In the genomic region with DNA sequence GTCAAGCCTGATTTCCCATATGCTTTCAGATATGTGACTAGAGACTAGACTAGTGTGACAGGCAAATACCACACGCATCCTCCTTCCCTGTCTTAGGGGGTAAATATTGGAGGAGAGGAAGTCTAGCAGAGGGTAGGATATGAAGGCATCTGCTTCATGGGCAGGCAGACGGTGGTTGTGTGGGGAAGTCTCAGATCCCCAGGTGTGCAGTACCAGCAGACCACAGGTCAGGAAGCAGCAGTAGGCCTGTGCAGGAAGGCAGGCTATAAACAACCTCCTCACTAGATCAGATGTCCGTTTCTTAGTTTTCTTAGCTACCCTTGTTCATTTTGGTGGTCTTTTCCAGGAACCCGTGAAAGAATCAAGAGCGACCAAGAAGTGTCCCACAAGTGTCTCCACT, we compare ENCODE assay signal across 33 mouse cellular contexts. TPM values are rescaled to one million over a fixed set of nuclear protein-coding genes. Genes with fewer than 3 reads are reported as not detected.
DNase-seq lines count a peak whose midpoint lies in the region; ATAC-seq and TF ChIP-seq lines count a peak whose summit lies in the region.
"Had no signal": no experiment of that assay in that cellular context is flagged by ENCODE, and none has a peak within 500 bp of the region (broad histone marks: within the 10 kb centered on the region; RNA-seq: fewer than 3 reads in every experiment).

No protein-coding gene starts in this region.

- no peak overlapping the region for H3K4me2 ChIP-seq in stomach, postnatal 0 days (replicated peaks; ENCODE audit: low read depth)
- H3K4me2 ChIP-seq: forebrain, embryonic 13.5 days; heart, embryonic 12.5 days; heart, embryonic 15.5 days; hindbrain, embryonic 12.5 days; hindbrain, embryonic 15.5 days had no signal

- H3K9ac ChIP-seq in stomach, postnatal 0 days (ENCODE audit: low read length), result no peak overlapping the region
- H3K9ac ChIP-seq: forebrain, embryonic 13.5 days; heart, embryonic 12.5 days; heart, embryonic 15.5 days; hindbrain, embryonic 12.5 days; hindbrain, embryonic 15.5 days had no signal

- ATAC-seq in common myeloid progenitor, adult 5-6 weeks (replicated peaks; ENCODE audit: low read depth, poor library complexity, severe bottlenecking), result peak; percentile 58; the same call in 1 of the 2 replicates
- ATAC-seq in stomach, postnatal 0 days (ENCODE audit: low FRiP score, low TSS enrichment), result no peak
- ATAC-seq: forebrain, embryonic 13.5 days; forebrain, embryonic 16.5 days; Patski had no signal

- no peaks in the 10 kb centered on the region for H3K27me3 ChIP-seq in thymus, adult 2 months (ENCODE audit: control insufficient read depth, insufficient read depth, low read length)
- no peaks in the 10 kb centered on the region for H3K27me3 ChIP-seq in splenic B cell, adult 2 months (ENCODE audit: control insufficient read depth, insufficient read depth, low read length, poor library complexity, severe bottlenecking)
- no peaks in the 10 kb centered on the region for H3K27me3 ChIP-seq in stomach, postnatal 0 days (ENCODE audit: control insufficient read depth, insufficient read depth, low read length)
- H3K27me3 ChIP-seq: forebrain, embryonic 13.5 days; heart, embryonic 12.5 days; heart, embryonic 15.5 days; hindbrain, embryonic 12.5 days; hindbrain, embryonic 15.5 days had no signal

- H3K9me3 ChIP-seq in stomach, postnatal 0 days (ENCODE audit: control insufficient read depth, low read length), result no peaks in the 10 kb centered on the region
- H3K9me3 ChIP-seq: forebrain, embryonic 10.5 days; forebrain, embryonic 13.5 days; G1E; heart, embryonic 12.5 days; heart, embryonic 15.5 days; hindbrain, embryonic 12.5 days; hindbrain, embryonic 15.5 days had no signal

- no peak for TF ChIP-seq EP300 in stomach, postnatal 0 days (optimal IDR thresholded peaks at IDR 0.05)

- WGBS in thymus, adult 2 months, result 6% methylated on average over 5 of the region's 5 CpGs
- 78% methylated on average over 5 of the region's 5 CpGs for WGBS in stomach, postnatal 0 days

- H3K27ac ChIP-seq in thymus, adult 2 months (ENCODE audit: control insufficient read depth, insufficient read depth, low read length), result no peak overlapping the region
- H3K27ac ChIP-seq in stomach, postnatal 0 days (replicated peaks), result no peak overlapping the region
- H3K27ac ChIP-seq: forebrain, embryonic 10.5 days; forebrain, embryonic 13.5 days; heart, embryonic 15.5 days; hindbrain, embryonic 12.5 days; hindbrain, embryonic 15.5 days had no signal

- H3K4me1 ChIP-seq in thymus, adult 2 months (replicated peaks; ENCODE audit: control insufficient read depth, insufficient read depth, low read length), result no peaks in the 10 kb centered on the region
- H3K4me1 ChIP-seq in stomach, postnatal 0 days (replicated peaks; ENCODE audit: control insufficient read depth, insufficient read depth), result no peaks in the 10 kb centered on the region
- H3K4me1 ChIP-seq: forebrain, embryonic 10.5 days; forebrain, embryonic 13.5 days; heart, embryonic 12.5 days; heart, embryonic 15.5 days; hindbrain, embryonic 12.5 days; hindbrain, embryonic 15.5 days had no signal

- intact Hi-C loops in heart, postnatal 10 days (cut with DNase I), result no loop called here

- no peak overlapping the region for H3K4me3 ChIP-seq in thymus, adult 2 months (ENCODE audit: control insufficient read depth, insufficient read depth, low read length)
- no peak overlapping the region for H3K4me3 ChIP-seq in stomach, postnatal 0 days (ENCODE audit: low read depth, low read length)
- H3K4me3 ChIP-seq: forebrain, embryonic 10.5 days; forebrain, embryonic 13.5 days; heart, embryonic 12.5 days; heart, embryonic 15.5 days; hindbrain, embryonic 12.5 days; hindbrain, embryonic 15.5 days had no signal

- TF ChIP-seq CTCF in thymus, adult 2 months (IDR thresholded peaks at IDR 0.05; ENCODE audit: borderline replicate concordance, control insufficient read depth, extremely low read depth, insufficient read depth, low read length, poor library complexity), result no peak
- no peak for TF ChIP-seq CTCF in stomach, postnatal 0 days (IDR thresholded peaks at IDR 0.05; ENCODE audit: low read depth)

- no peak for TF ChIP-seq POLR2A in thymus, adult 2 months (IDR thresholded peaks at IDR 0.05; ENCODE audit: control insufficient read depth, extremely low read depth, insufficient read depth, low read length, poor library complexity)

- DNase-seq in thymus, adult 2 months, result peak; percentile 4
- no peak for DNase-seq in thymus, postnatal 4 days
- DNase-seq in splenic B cell, adult 2 months (ENCODE audit: low read depth, low spot score), result peak; percentile 18
- peak; percentile 9 for DNase-seq in thymus, postnatal 25 days
- no peak for DNase-seq in frontal cortex, postnatal 25 days (ENCODE audit: low spot score in 2 of 2)
- no peak for DNase-seq in heart, postnatal 10 days
- no peak for DNase-seq in stomach, postnatal 0 days (ENCODE audit: low spot score)
- DNase-seq: adrenal gland, postnatal 14 days; cerebellum, adult 11 months; cerebellum, adult 2 months; cerebellum, adult 9-11 months; cerebellum, postnatal 36 days; gastrocnemius, postnatal 25 days; heart, adult 18-20 months; heart, postnatal 14 days; heart, postnatal 4 days had no signal

- no peaks in the 10 kb centered on the region for H3K36me3 ChIP-seq in thymus, adult 2 months (ENCODE audit: control insufficient read depth, insufficient read depth, low read length)
- H3K36me3 ChIP-seq in splenic B cell, adult 2 months (ENCODE audit: control insufficient read depth, insufficient read depth, low read length, poor library complexity, severe bottlenecking), result no peaks in the 10 kb centered on the region
- no peaks in the 10 kb centered on the region for H3K36me3 ChIP-seq in stomach, postnatal 0 days (ENCODE audit: control insufficient read depth, insufficient read depth, low read length)
- H3K36me3 ChIP-seq: forebrain, embryonic 10.5 days; G1E; heart, embryonic 12.5 days; heart, embryonic 15.5 days; hindbrain, embryonic 12.5 days; hindbrain, embryonic 15.5 days had no signal

RNA-seq across cellular contexts. Expression of a gene that starts 7.1 kb away (rescaled TPM):
- polyA plus RNA-seq in thymus, adult 2 months (2012; rRNA removed), result not detected in 2 replicates
- not detected in 2 replicates for total RNA-seq in common myeloid progenitor, adult 5-6 weeks (2017)
- total RNA-seq in heart, postnatal 10 days (2021), result not detected
- not detected in 2 replicates for polyA plus RNA-seq in stomach, postnatal 0 days (2015; fragmentation: Nextera tagmentation; extraction: Ambion mirVana)
- total RNA-seq: adrenal gland, adult 18-20 months; adrenal gland, postnatal 14 days; adrenal gland, postnatal 4 days; G1E; gastrocnemius, adult 8-10 months; gastrocnemius, postnatal 25 days; heart, adult 18-20 months; heart, postnatal 14 days; heart, postnatal 4 days had no signal
- polyA plus RNA-seq: cerebellum, adult 2 months; embryonic facial prominence, embryonic 11.5 days; embryonic facial prominence, embryonic 14.5 days; forebrain, embryonic 10.5 days; forebrain, embryonic 13.5 days; forebrain, embryonic 16.5 days; G1E; gonadal fat pad, adult 2 months; heart, embryonic 12.5 days; heart, embryonic 15.5 days; hindbrain, embryonic 12.5 days; hindbrain, embryonic 15.5 days; intestine, embryonic 14.5 days; Patski had no signal

Comparison
In these comparisons a context has a peak if more than half of its experiments do, and no peak if none do; other contexts are left out.
1. DNase-seq: peak in thymus, adult 2 months (single experiment), splenic B cell, adult 2 months (single experiment) and thymus, postnatal 25 days (single experiment); none in thymus, postnatal 4 days (single experiment), frontal cortex, postnatal 25 days (0 of 2), heart, postnatal 10 days (0 of 2) and stomach, postnatal 0 days (single experiment).